Mouse (Mus musculus) Muller cell, postnatal 12 days (primary cell): Measurements from ENCODE around the gene Gli1.

Experiments
- DNase-seq: peaks from one replicate; pipeline ENCODE4 v3.0.0-alpha.2; 2015; ENCODE audit errors: inconsistent ontology term

Gene Gli1

GRCm38 (mm10) chr10:127348957-127349356, 7.2 kb upstream of the Gli1 start:
- no peak for DNase-seq

DNA sequence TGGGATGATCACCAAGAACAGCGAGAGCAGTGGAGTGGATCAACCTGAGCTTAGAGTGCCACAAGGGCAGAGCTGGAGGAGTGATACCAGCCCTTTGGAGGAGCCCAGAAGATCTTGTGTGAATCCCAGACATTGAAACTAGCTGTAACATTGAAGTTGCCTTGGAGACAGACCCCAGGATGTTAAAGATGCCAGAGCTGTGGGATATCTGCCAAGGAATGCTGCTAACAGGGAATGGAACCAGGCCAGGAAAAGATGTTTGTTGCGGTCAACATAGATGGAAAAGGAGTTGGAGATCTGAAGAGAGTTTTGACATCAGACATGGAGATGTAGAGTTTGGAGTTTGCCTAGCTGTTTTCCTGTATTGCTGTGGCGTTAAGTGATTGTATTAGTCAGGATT, 4.4 kb upstream of the Gli1 start:
- no peak for DNase-seq

DNA sequence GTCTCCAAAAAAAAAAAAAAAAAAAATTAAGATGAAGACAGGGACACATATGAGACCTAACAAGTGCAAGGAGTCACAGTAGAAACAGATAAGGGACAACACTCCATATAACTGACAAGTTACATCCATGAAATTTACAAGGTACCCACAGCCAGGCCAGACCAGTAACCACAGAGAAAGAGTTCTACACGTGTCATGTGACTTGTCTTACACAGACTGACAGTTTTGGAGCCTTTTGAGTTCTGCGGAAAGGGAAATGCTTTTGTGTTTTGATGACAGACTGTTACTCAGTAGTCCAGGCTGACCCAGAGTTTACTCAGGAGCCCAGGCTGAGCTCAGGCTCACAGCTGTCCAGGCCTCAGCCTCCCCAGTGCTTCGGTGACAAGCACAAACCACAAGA, 1.3 kb upstream of the Gli1 start:
- no peak for DNase-seq

GRCm38 (mm10) chr10:127341360-127341690, 449 bp downstream of the Gli1 start:
- DNase-seq = no peak

DNA sequence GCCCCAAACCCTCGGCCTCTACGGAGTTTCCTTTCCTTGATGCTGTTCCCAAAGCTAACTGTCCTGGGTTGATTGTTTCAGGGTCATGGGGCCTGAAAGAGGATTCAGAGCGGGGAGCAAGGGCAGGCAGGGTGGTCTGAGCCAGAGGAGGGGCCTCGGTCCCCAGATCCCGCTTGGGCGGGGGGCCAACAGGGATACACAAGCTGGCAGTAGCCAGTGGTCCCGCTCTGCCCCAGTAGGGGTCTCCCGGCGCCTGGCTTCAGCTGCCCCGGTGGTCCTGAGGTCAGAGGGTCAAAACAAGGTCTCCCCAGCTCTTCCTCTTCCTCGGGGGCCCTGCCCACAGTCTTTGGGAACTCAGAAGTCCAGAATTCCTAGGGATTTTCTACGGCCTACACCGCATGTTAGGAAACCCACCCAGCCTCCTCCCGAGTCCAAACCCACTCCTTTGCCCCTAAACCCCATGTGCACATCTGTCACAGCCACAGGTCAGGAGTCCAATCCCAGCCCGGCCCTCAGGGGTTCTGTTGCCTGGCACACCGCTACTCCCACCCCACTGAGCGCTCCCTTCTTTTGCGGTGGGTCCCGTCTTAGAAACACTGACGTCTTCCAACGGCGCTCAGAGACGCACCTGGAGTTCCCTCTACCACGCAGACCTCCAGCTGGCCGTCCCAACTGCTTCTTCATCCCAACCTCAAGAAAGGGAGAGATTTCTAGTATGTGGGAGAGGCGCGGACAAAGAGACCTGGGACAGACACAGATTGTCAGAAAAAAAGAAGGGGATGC, 1.0 kb downstream of the Gli1 start:
- DNase-seq = peak; percentile 19

DNA sequence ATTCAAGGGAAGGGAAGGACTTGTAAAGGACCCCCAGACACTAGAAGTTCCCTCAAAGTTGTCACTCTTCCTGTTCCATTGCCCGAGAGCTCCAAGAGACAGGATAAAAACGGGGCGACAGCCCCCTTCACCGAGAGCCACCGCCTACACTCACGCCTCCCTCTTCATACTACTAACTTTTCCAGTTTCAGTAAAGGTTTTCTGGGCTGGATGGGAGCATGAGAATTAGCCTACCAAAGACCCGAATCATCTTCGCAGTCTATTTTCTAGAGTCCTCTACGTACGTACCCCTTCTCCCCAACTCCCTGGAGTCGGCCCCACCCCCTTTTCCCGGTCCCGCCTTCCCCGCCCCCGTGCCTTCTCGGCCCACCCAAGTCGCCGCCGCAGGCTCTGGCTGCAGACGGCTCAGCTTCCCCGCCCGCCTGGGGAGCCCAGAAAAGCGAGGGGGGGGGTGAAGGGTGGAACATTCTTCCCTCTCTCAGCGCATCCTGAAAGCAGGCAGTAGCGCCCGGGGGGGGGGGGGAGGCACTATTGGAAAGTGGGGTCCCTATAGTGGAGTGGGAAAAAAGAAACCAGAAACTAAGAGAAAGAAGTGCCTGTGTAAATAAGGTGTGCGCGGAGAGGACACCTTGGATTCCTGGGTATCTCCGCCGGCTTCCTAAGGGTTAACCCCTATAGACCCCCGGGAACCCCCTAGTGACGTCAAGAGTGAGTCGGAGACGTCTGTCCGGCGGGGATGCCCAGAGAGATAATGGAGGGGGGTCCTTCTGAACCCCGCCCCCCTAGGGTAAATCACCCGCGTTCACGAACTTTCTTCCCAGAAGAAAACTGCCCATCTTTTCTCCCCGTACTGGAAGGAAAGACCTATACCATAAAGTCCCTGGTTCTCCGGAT, 1.8 kb downstream of the Gli1 start:
- DNase-seq = peak; percentile 89

DNA sequence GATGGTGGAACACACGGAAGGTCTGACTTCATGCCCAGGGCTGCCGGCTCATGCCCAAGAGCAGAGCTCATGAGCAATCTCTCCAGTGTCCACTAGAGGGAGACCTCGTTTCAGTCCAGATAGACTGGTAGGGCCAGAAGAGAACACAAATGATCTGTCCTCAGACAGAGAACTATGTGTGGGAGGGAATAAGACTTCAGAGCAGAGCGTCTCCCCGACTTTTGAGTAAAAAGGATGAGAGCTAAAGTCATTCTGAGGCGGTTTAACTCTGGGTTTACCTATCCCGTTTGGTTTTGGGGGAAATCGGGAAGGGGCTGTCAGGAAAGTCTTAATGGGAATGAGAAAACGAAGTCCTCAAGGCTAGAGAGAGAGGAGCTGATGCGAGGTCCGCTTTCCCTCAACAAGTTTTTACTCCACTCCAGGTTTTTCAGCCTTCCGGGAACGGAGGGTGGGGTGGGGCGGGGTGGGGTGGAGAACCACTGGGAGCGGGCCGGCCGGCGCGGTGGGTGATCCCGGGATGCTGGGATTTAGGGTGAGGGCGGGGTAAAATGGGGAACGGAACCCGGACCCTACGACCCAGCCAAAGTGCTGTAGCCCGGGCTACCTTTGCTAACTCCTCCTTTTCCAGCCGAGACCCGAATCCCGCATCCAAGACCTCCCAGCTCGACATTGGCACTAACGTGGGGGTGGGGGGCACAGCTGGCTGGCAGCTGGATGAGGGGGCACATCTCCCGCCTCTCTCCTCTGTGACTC, 2.7 kb downstream of the Gli1 start:
- DNase-seq = peak; percentile 96

GRCm38 (mm10) chr10:127337536-127338099, 4.2 kb downstream of the Gli1 start:
- DNase-seq = no peak

DNA sequence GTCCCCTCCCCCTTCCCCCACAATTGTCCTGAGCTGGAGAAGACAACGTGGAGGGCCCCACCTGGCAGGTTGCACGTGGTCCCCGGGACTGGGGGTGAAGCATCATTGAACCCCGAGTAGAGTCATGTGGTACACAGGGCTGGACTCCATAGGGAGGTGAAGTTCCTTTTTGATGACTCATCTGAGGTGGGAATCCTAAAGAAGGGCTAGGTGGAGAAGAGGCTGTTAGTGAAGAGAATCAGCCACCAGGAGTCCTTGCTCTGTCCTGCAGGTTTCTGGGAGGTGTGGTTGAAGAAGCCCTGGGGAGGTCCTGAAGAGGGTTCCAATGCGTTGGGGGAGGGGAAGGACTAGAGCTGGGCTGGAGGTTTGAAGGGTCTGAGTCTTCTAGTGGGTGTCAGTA, 4.8 kb downstream of the Gli1 start:
- no peak for DNase-seq

DNA sequence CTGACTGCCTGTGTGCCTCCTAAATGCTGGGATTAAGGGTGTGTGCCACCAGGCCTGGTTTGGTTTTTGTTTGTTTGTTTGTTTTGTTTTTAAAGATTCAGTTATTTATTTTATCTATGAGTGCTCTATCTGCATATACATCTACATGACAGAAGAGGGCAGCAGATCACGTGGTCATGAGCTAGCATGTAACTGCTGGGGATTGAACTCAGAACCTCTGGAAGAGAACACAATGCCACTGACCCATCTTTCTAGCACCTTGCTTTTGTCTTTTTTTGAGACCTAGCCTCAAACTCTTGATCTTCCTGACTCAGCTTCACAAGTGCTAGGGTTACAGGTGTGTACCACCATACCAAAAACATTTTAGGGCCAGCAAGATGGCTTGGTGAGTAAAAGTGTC, 6.5 kb downstream of the Gli1 start:
- DNase-seq = no peak

- no peak for DNase-seq
Observed at GRCm38 (mm10) chr10:127333152-127333551, 8.6 kb downstream of the Gli1 start.

DNA sequence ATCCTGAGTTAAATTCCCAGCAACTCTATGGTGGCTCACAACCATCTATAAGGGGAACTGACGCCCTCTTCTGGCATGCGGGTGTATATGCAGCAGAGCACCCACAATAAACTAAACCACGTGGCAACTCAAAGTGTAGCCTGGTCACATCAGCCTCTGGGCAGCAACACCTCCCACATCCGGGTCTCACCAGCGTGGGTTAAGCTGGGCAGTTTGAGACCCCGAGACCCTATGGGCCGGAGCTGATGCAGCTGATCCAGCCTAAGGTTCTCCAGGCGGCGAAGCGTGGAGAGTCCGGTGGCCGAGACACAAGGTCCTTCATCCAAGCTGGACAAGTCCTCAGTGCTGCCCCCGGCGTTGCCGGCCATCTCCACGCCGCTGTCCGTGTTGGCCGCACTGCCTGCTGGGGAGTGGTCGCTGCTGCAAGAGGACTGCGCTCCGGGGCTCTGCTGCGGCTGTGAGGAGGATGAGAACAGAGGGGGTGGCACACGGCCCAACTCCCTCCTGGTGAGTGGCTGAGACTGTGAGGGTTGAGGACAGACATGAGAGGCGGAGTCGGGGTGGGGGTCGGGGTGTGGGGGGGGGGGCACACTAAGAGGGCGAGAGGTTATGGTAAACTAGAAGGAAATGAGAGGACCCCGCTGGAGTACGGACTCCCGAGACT, 9.4 kb downstream of the Gli1 start:
- DNase-seq = no peak

DNA sequence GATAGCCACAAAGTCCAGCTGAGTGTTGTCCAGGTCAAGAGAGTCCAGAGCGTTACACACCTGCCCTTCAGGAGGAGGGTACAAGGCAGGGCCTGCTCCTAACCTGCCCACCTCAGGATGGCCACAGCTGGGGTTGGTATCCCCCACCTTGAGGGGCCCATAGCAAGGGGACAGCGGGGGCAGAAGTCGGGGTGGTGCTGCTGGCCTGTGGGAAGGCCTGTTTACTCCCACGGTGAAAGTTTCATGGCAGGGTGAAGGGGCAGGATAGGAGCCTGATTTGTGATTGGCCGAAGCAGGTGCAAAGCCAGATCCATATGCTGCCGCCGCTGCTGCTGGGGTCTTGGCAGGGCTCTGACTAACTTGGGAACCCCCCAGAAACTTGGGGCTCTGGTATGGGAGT, 11.6 kb downstream of the Gli1 start:
- DNase-seq = no peak

DNA sequence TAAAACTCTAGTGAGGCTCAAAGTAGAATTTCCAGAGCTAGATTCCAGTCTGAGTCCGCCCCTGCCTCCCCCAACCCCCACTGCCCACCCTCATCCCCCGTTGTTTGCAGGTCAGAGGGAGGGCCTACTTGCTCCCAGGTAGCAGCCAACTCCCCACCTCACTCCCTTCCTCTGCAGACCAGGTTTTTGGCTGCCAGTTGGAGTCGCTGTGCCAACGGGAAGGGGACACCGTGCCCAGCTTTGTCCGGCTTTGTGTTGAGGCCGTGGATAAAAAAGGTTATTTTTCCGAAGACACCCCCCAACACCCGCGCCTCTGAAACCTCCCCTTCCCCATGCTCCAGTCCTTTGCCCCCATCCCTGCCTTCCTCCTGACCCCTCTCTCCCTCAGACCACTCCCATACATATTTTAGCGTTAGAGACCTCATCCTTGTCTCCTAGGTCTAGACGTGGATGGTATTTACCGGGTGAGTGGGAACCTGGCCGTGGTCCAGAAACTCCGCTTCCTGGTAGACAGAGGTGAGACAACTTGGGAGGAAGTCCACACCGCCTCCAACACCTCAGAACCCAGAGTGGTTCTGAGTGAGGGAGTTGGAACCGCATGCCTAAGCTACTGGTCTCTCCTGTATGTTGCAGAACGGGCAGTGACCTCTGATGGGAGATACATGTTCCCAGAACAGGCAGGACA, 14.2 kb downstream of the Gli1 start:
- DNase-seq = no peak

- DNase-seq = peak; percentile 31
Observed at GRCm38 (mm10) chr10:127326828-127327227, 14.9 kb downstream of the Gli1 start.

DNA sequence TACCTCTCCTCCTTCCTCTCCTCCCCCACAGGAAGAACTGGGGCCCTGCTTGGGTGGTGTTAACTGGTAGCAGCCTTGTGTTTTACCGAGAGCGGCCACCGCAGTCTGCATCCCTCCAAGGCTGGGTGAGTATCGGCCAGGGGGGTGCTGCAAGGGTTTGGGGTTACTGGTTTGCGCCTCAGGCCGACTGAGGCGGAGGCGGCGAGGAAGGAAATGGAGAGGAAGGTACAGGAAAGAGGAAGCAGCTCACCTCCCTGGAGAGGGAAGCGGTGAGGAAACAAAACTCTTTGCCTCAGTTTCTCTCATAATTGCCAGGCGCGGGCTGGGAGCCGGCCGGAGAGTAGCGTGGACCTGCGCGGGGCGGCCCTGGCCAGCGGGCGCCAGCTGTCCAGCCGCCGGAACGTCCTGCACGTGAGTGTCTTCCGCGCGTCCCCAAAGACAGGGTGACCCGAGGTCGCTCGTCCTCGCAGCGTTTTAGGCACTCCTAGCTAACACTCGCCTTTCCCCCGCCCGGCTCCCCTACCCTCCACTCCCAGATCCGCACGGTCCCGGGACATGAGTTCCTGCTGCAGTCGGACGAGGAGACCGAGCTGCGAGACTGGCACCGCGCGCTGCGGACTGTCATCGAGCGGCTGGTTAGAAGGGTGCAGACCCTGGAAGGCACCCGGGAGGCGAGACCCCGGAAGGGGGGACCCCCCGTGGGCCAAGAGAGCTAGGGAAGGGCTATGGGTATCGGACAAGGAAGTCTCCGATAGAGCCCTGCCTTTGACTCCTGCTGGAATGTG, 15.6 kb downstream of the Gli1 start:
- DNase-seq = peak; percentile 38

GRCm38 (mm10) chr10:127325454-127326016, 16.2 kb downstream of the Gli1 start:
- no peak for DNase-seq

DNA sequence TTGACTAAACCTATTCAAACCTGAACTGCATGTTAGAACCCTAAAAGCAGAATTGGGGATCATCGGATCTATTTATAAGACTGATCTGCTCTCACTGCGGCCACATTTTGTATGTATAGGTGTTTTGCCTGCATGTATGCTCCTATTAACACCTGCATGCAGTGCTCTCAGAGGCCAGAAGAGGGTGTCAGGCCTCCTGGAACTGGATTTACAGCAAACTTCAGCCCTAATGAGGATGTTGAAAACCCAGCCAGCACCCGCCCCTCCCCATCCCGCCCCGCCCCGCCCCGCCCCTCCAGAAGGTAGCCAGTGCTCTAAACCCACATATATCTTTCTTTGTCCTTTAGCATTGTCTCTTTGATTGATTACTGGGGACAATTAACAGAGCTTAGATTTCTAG, 17.3 kb downstream of the Gli1 start:
- DNase-seq = peak; percentile 23

DNA sequence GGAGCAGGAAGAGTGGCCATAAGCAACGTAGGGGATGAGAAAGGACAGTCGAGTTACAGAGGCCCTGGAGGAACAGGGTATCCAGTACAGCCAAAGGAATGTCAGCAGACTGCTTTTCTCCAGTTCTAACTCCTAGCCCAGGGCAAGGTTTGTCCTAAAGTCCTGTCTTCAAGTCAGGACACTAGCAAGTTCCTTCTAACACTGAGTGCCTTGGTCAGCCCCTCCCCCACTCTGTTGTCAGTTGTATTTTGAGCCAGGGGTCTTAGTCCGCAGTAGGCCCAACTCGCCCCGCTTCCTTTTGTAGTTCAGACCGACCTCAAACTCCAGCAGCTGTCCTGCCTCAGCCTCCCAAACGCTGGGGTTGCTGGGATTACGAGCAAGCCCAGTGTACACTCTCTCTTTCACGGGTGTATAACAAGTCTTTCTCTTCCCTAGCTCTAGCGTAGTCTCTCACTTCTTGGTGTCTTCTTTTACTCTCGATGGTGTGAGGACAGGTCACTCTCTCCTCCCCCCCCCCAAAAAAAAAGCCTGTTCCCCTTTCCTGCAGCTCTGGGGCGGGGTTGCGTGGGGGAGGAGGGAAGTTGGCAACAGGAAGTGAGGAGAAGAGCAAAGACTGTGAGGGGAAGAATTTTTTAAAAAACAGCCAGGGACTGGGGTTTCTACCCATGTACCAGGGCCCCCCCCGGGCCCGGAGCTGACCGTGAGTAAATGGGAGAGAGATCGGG, 18.5 kb downstream of the Gli1 start:
- DNase-seq = no peak
